Mouse (Mus musculus) bone marrow, adult 2 months (tissue): ENCODE measurements at regions not wholly inside any gene's neighbourhood (a gene's known extent, or its start where the extent isn't known, plus 50 kb on each side); places are given as distances from the start of the nearest gene placed in this dataset.

Experiments
- H3K27ac ChIP-seq: fragments of 200-500 bp; 2 replicates; pipeline ENCODE4 v1.5.1; 2012; ENCODE audit warnings: low read depth, mild to moderate bottlenecking, control low read depth, inconsistent platforms, low read length; ENCODE audit not compliant: control insufficient read depth, poor library complexity, insufficient read depth
- H3K4me1 ChIP-seq: fragments of 200-500 bp; 2 replicates; pipeline ENCODE4 v1.6.1; 2011; ENCODE audit warnings: low read length; ENCODE audit not compliant: control insufficient read depth, insufficient read depth
- H3K4me3 ChIP-seq: fragments of 200-500 bp; replicated peaks from 2 replicates; pipeline ENCODE3; 2011; ENCODE audit warnings: mild to moderate bottlenecking, low read depth, low read length, control low read depth; ENCODE audit not compliant: control insufficient read depth
- CTCF ChIP-seq: fragments of 200-500 bp; IDR thresholded peaks from 2 replicates; pipeline ENCODE4 v1.5.1; 2011; ENCODE audit warnings: low read length, control low read depth; ENCODE audit not compliant: control insufficient read depth, insufficient read depth
- POLR2A ChIP-seq: fragments of 200-500 bp; IDR thresholded peaks from 2 replicates; pipeline ENCODE4 v1.6.1; 2011; ENCODE audit warnings: low read depth, mild to moderate bottlenecking, control low read depth, low read length, borderline replicate concordance; ENCODE audit not compliant: control insufficient read depth
- WGBS: fragments of 180-500 bp; shearing (Covaris S2); methylation state at CpG from one replicate; pipeline ENCODE4 v1.1.7; 2018; 5-methylcytosine and 5-hydroxymethylcytosine counted together

GRCm38 (mm10) chr11:111442257-111442656 is 376.3 kb downstream of the Kcnj2 start:
- no peak overlapping the region for H3K27ac ChIP-seq
- no peaks in the 10 kb centered on the region; the same call in 1 of the 2 replicates for H3K4me1 ChIP-seq
- TF ChIP-seq POLR2A, result no peak

GRCm38 (mm10) chr11:111443381-111443780 is 377.4 kb downstream of the Kcnj2 start:
- Histone ChIP-seq H3K4me3 (no peak overlapping the region), H3K27ac (no peak overlapping the region), H3K4me1 (no peaks in the 10 kb centered on the region; the same call in 1 of the 2 replicates)
- 67% methylated on average over 1 of the region's 1 CpGs for WGBS
- TF ChIP-seq CTCF, result no peak
- TF ChIP-seq POLR2A, result no peak

More at GRCm38 (mm10) chr11:111442257-111442656, 376.3 kb downstream of the Kcnj2 start:
- no peak overlapping the region for H3K4me3 ChIP-seq

GRCm38 (mm10) chr11:111444791-111445190 is 378.8 kb downstream of the Kcnj2 start:
- TF ChIP-seq POLR2A, result no peak
- TF ChIP-seq CTCF, result no peak
- H3K27ac ChIP-seq, result no peak overlapping the region
- H3K4me3 ChIP-seq, result no peak overlapping the region
- 12% methylated on average over 4 of the region's 4 CpGs for WGBS
- no peaks in the 10 kb centered on the region; the same call in 1 of the 2 replicates for H3K4me1 ChIP-seq

- TF ChIP-seq CTCF (peak; percentile 22; the same call in 1 of the 2 replicates), POLR2A (no peak)
- no peak overlapping the region for H3K4me3 ChIP-seq
- H3K4me1 ChIP-seq, result no peaks in the 10 kb centered on the region; the same call in 1 of the 2 replicates
- H3K27ac ChIP-seq, result no peak overlapping the region
- 7% methylated on average over 4 of the region's 4 CpGs for WGBS
Measured at GRCm38 (mm10) chr11:111445764-111446163, 379.8 kb downstream of the Kcnj2 start.

- no peak overlapping the region for H3K27ac ChIP-seq
- H3K4me1 ChIP-seq, result no peaks in the 10 kb centered on the region
- H3K4me3 ChIP-seq, result no peak overlapping the region
- TF ChIP-seq CTCF (no peak), POLR2A (no peak)
- WGBS, result 74% methylated on average over 3 of the region's 3 CpGs
Measured at GRCm38 (mm10) chr11:111450811-111451494, 385.0 kb downstream of the Kcnj2 start.

GRCm38 (mm10) chr11:111460046-111460445 is 394.1 kb downstream of the Kcnj2 start:
- TF ChIP-seq POLR2A, result no peak
- no peak for TF ChIP-seq CTCF
- WGBS, result 85% methylated on average over 10 of the region's 10 CpGs
- Histone ChIP-seq H3K4me1 (no peaks in the 10 kb centered on the region), H3K27ac (no peak overlapping the region), H3K4me3 (no peak overlapping the region)

- Histone ChIP-seq H3K4me1 (no peaks in the 10 kb centered on the region), H3K27ac (no peak overlapping the region), H3K4me3 (no peak overlapping the region)
- 35% methylated on average over 6 of the region's 6 CpGs for WGBS
- TF ChIP-seq POLR2A (no peak), CTCF (no peak)
Measured at GRCm38 (mm10) chr11:111484981-111485380, 419.0 kb downstream of the Kcnj2 start.

- no peak for TF ChIP-seq POLR2A
- TF ChIP-seq CTCF, result no peak
- WGBS, result 68% methylated on average over 4 of the region's 4 CpGs
- H3K4me1 ChIP-seq, result no peaks in the 10 kb centered on the region
- H3K4me3 ChIP-seq, result no peak overlapping the region
- H3K27ac ChIP-seq, result no peak overlapping the region
Measured at GRCm38 (mm10) chr11:111512471-111512870, 446.5 kb downstream of the Kcnj2 start.

- Histone ChIP-seq H3K4me3 (no peak overlapping the region), H3K4me1 (no peaks in the 10 kb centered on the region), H3K27ac (no peak overlapping the region)
- WGBS, result 75% methylated on average over 8 of the region's 8 CpGs
- TF ChIP-seq CTCF (no peak), POLR2A (no peak)
Measured at GRCm38 (mm10) chr11:111522716-111523115, 456.8 kb downstream of the Kcnj2 start.
